Mouse (Mus musculus) heart, embryonic 12.5 days (tissue): ENCODE measurements around the gene Wdr95. TPM values are rescaled to one million over a fixed set of nuclear protein-coding genes. Genes with fewer than 3 reads are reported as not detected.

Experiments
- ATAC-seq: fragments of 200-750 bp; cut with Nextera tagmentation; 2 replicates; pipeline ENCODE4 v1.8.0; 2017; ENCODE audit warnings: moderate TSS enrichment, moderate library complexity; ENCODE audit not compliant: insufficient number of reproducible peaks, low FRiP score
- H3K27ac ChIP-seq: fragments of 300-500 bp; sonication (generic); 2 replicates; pipeline ENCODE4 v1.5.1; 2016; ENCODE audit warnings: mild to moderate bottlenecking, moderate library complexity; ENCODE audit not compliant: poor library complexity, severe bottlenecking
- H3K27me3 ChIP-seq: fragments of 300-500 bp; sonication (generic); replicated peaks from 2 replicates; pipeline ENCODE4 v1.6.1; 2016; ENCODE audit warnings: mild to moderate bottlenecking, moderate library complexity
- H3K36me3 ChIP-seq: fragments of 300-500 bp; sonication (generic); 2 replicates; pipeline ENCODE4 v1.6.1; 2016; ENCODE audit warnings: mild to moderate bottlenecking, moderate library complexity
- H3K4me1 ChIP-seq: fragments of 300-500 bp; sonication (generic); replicated peaks from 2 replicates; pipeline ENCODE4 v1.6.1; 2016; ENCODE audit warnings: mild to moderate bottlenecking
- H3K4me2 ChIP-seq: fragments of 300-500 bp; sonication (generic); 2 replicates; pipeline ENCODE4 v1.6.1; 2016; ENCODE audit warnings: mild to moderate bottlenecking, moderate library complexity
- H3K4me3 ChIP-seq: fragments of 300-500 bp; sonication (generic); 2 replicates; pipeline ENCODE4 v1.5.1; 2016; ENCODE audit warnings: mild to moderate bottlenecking
- H3K9ac ChIP-seq: fragments of 300-500 bp; sonication (generic); 2 replicates; pipeline ENCODE4 v1.6.1; 2016; ENCODE audit warnings: mild to moderate bottlenecking, moderate library complexity
- H3K9me3 ChIP-seq: fragments of 300-500 bp; sonication (generic); replicated peaks from 2 replicates; pipeline ENCODE4 v1.6.1; 2016; ENCODE audit warnings: mild to moderate bottlenecking, moderate library complexity
- WGBS: fragments of 180-500 bp; shearing (Covaris S2); methylation state at CpG from one replicate; pipeline ENCODE4 v1.1.7; 2016; 5-methylcytosine and 5-hydroxymethylcytosine counted together
- polyA plus RNA-seq: library from polyadenylated mRNA; unstranded; fragments of >200 nt; fragmentation: Nextera tagmentation; extraction: Ambion mirVana; gene quantifications from 2 replicates; pipeline ENCODE4 v1.2.1, GENCODE M21; 2016

Gene Wdr95
- polyA plus RNA-seq: 0.09 TPM in 1 of 2 replicates, not detected in the other

DNA sequence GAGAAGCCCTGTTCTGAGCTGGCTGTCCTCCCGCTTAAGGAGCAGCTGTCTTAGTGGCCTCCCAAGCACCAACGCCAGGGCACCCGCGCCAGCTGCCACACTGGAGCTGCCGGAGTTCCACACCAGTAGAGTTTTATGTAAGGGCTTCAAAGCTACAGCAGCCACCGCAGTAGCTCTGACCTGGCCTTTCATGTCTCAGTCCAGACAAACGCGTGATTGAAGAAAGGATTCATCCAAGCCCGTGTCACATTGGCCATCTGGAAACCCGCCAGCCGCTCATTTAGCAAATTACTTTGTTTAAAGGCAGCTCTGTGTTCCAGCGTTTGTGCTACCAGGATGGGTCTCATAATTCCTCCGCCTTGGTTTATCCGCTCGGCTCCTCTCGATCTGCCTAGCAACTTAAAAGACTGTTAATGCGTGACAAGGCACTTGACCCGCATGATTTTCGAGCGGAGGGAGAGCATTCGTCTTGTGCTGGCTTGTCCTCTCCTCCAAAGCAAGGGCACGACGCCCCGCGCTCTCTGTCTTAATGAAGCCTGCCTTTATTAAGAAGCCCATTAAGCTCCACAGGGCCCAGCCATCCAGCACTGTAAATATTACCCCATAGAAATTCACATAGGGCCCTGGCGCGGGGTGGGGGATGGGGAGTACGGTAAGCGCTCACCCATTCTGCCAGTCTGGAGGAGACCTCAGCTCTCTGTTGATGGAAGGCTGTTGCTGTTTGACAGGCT lies at the start of gene Wdr95:
Wdr95 (plus strand) TSS at position 681 of the 731 bp plus-strand sequence.
- H3K4me3 ChIP-seq: peak within 1 kb of the TSS; percentile 11; the same call in 1 of the 2 replicates
- 0 out of 2 replicates have a peak within 1 kb of the TSS, but pooled peaks have one; percentile 21 for H3K9ac ChIP-seq
- peaks cover 40% of the 10 kb centered on the region for H3K4me1 ChIP-seq
- H3K36me3 ChIP-seq: no peaks in the 10 kb centered on the region
- ATAC-seq: no peak
- peak within 1 kb of the TSS; percentile 44 for H3K4me2 ChIP-seq
- no peak within 1 kb of the TSS for H3K27ac ChIP-seq
- peaks cover 3% of the 10 kb centered on the region; the same call in 1 of the 2 replicates for H3K27me3 ChIP-seq
- H3K9me3 ChIP-seq: 0 out of 2 replicates have a peak, but pooled peaks cover 3% of the 10 kb centered on the region
- WGBS: 39% methylated on average over 29 of the region's 29 CpGs

GRCm38 (mm10) chr5:149481920-149482319 lies 46.6 kb upstream of the Wdr95 start:
- H3K9ac ChIP-seq: no peak overlapping the region
- ATAC-seq: no peak
- H3K4me1 ChIP-seq: no peaks in the 10 kb centered on the region
- WGBS: 91% methylated on average over 7 of the region's 7 CpGs
- no peak overlapping the region for H3K27ac ChIP-seq
- H3K9me3 ChIP-seq: peaks cover 4% of the 10 kb centered on the region; the same call in 1 of the 2 replicates
- no peaks in the 10 kb centered on the region for H3K36me3 ChIP-seq
- no peak overlapping the region for H3K4me3 ChIP-seq
- no peak overlapping the region for H3K4me2 ChIP-seq
- no peaks in the 10 kb centered on the region for H3K27me3 ChIP-seq

GRCm38 (mm10) chr5:149483321-149484052 lies 45.0 kb upstream of the Wdr95 start:
- Histone ChIP-seq H3K27me3 (no peaks in the 10 kb centered on the region), H3K4me2 (no peak overlapping the region), H3K36me3 (no peaks in the 10 kb centered on the region), H3K4me3 (no peak overlapping the region), H3K9ac (no peak overlapping the region), H3K9me3 (no peaks in the 10 kb centered on the region), H3K4me1 (no peaks in the 10 kb centered on the region), H3K27ac (no peak overlapping the region)
- WGBS: 56% methylated on average over 12 of the region's 12 CpGs
- no peak for ATAC-seq

- Histone ChIP-seq H3K9me3 (no peaks in the 10 kb centered on the region), H3K27ac (no peak overlapping the region), H3K4me3 (no peak overlapping the region), H3K4me2 (no peak overlapping the region), H3K27me3 (no peaks in the 10 kb centered on the region), H3K36me3 (no peaks in the 10 kb centered on the region), H3K9ac (no peak overlapping the region), H3K4me1 (no peaks in the 10 kb centered on the region)
- no peak for ATAC-seq
- 69% methylated on average over 12 of the region's 12 CpGs for WGBS
Measured at GRCm38 (mm10) chr5:149484270-149484669, 44.2 kb upstream of the Wdr95 start.

DNA sequence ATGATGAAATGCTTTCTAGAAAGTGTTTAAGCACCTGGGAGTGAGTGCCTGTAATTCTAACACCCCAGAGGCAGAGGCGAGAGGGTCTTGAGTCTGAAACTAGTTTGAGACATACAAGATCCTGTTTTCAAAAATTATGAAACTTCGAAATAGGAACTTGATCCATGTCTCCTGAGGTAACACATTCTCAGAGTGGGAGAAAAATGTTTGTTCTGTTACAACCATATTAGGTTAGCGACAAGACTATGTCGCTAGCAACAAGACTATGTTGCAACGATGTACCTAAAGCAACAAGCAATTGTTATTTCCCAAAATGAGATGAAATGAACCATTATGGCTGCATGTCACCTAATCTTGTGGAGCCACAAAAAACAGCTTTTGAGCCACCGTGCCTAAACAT lies 43.0 kb upstream of the Wdr95 start:
- no peaks in the 10 kb centered on the region for H3K27me3 ChIP-seq
- H3K4me3 ChIP-seq: no peak overlapping the region
- no peak overlapping the region for H3K9ac ChIP-seq
- no peaks in the 10 kb centered on the region for H3K9me3 ChIP-seq
- H3K4me2 ChIP-seq: no peak overlapping the region
- no peak for ATAC-seq
- WGBS: 87% methylated on average over 6 of the region's 6 CpGs
- no peak overlapping the region for H3K27ac ChIP-seq
- no peaks in the 10 kb centered on the region for H3K36me3 ChIP-seq
- H3K4me1 ChIP-seq: no peaks in the 10 kb centered on the region

- H3K9ac ChIP-seq: no peak overlapping the region
- no peaks in the 10 kb centered on the region for H3K4me1 ChIP-seq
- no peak overlapping the region for H3K4me2 ChIP-seq
- no peak overlapping the region for H3K27ac ChIP-seq
- no peaks in the 10 kb centered on the region for H3K9me3 ChIP-seq
- 45% methylated on average over 11 of the region's 11 CpGs for WGBS
- H3K4me3 ChIP-seq: no peak overlapping the region
- no peaks in the 10 kb centered on the region for H3K27me3 ChIP-seq
- no peak for ATAC-seq
- no peaks in the 10 kb centered on the region for H3K36me3 ChIP-seq
Measured at GRCm38 (mm10) chr5:149488360-149489021, 40.0 kb upstream of the Wdr95 start.

- no peak for ATAC-seq
- WGBS: 76% methylated on average over 11 of the region's 11 CpGs
- Histone ChIP-seq H3K9ac (no peak overlapping the region), H3K9me3 (no peaks in the 10 kb centered on the region), H3K4me3 (no peak overlapping the region), H3K27ac (no peak overlapping the region), H3K4me2 (no peak overlapping the region), H3K4me1 (no peaks in the 10 kb centered on the region), H3K27me3 (no peaks in the 10 kb centered on the region), H3K36me3 (no peaks in the 10 kb centered on the region)
Measured at GRCm38 (mm10) chr5:149489136-149489535, 39.3 kb upstream of the Wdr95 start.

GRCm38 (mm10) chr5:149490275-149490674 lies 38.2 kb upstream of the Wdr95 start:
- Histone ChIP-seq H3K4me1 (no peaks in the 10 kb centered on the region), H3K4me3 (no peak overlapping the region), H3K27ac (no peak overlapping the region), H3K27me3 (no peaks in the 10 kb centered on the region), H3K9ac (no peak overlapping the region), H3K9me3 (no peaks in the 10 kb centered on the region), H3K36me3 (no peaks in the 10 kb centered on the region), H3K4me2 (no peak overlapping the region)
- no peak for ATAC-seq
- WGBS: 55% methylated on average over 15 of the region's 15 CpGs

DNA sequence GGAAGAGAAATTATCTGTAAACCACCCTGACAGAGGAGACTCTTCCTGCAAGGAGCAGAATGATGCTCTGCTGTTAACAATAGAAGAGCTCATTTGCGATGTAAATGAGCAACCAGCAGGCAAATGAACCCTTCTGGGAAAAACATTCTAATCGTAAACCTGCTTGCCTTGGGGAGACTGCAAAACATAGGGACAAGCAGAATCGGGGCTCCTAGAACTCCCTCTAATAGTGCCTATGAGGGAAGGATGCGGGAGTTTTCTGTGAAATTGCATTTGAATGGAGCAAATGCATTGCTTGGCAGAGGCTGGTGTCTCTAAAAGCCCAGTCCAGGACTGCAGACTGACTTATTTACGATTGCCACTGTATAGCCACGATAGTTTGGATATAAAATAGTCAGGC lies 32.8 kb upstream of the Wdr95 start:
- Histone ChIP-seq H3K4me2 (no peak overlapping the region), H3K36me3 (no peaks in the 10 kb centered on the region), H3K4me3 (no peak overlapping the region), H3K27ac (no peak overlapping the region), H3K9me3 (no peaks in the 10 kb centered on the region), H3K4me1 (peaks cover 3% of the 10 kb centered on the region; the same call in 1 of the 2 replicates), H3K27me3 (no peaks in the 10 kb centered on the region), H3K9ac (no peak overlapping the region)
- 55% methylated on average over 6 of the region's 6 CpGs for WGBS
- ATAC-seq: no peak

GRCm38 (mm10) chr5:149496401-149497066 lies 31.9 kb upstream of the Wdr95 start:
- no peak overlapping the region for H3K27ac ChIP-seq
- no peak overlapping the region for H3K4me2 ChIP-seq
- H3K9me3 ChIP-seq: no peaks in the 10 kb centered on the region
- 75% methylated on average over 12 of the region's 12 CpGs for WGBS
- no peak for ATAC-seq
- peaks cover 3% of the 10 kb centered on the region; the same call in 1 of the 2 replicates for H3K4me1 ChIP-seq
- H3K9ac ChIP-seq: no peak overlapping the region
- H3K36me3 ChIP-seq: no peaks in the 10 kb centered on the region
- no peaks in the 10 kb centered on the region for H3K27me3 ChIP-seq
- H3K4me3 ChIP-seq: no peak overlapping the region
